Mouse (Mus musculus) CD4-positive, CD25-positive, alpha-beta regulatory T cell, adult 9 weeks (primary cell): ENCODE measurements around the gene Atp5s. TPM values are rescaled to one million over a fixed set of nuclear protein-coding genes. Genes with fewer than 3 reads are reported as not detected.

Experiments used
- polyA plus RNA-seq: library from polyadenylated mRNA; unstranded; fragments of 100-300 nt; shearing (Covaris generic); gene quantifications from one replicate; pipeline ENCODE4 v1.2.1, GENCODE M21; 2017

Atp5s gene
- polyA plus RNA-seq = 26.2 TPM

DNA sequence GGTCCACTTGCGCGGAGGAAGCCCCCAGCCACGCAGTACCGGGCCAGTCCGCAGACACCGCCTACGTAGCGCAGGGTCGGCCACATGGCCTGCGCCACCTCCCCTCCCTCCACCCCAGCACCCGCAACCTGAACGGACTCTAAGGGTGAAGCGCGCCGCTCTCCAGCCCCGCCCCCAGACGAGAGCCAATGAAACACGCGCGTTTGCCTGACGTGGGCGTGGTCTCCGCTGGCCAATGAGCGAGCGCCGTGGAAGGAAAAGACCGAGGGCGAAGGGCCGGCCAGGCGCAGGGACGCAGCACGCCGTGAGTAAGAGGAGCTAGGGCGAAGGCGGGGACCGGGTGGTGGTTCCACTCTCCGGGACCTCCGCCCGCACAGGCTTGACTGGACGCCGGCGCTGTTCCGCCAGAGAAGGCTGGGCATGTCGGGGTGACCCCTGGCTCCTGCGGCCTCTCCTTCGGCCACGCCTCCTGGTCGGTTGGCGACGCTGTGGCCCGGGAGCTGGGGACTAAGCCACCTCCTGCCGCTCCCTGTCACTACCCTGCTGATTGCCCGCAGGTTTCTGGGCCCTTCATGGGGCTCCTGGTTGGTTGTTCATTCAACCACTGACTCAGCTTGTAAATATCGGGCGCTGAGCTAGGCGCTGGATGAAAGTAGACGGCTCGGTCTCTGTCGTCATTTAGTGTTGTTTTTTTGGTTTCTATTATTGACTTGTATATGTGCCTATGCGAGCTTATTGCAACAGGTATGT lies at the start of gene Atp5s, which contains the start of gene L2hgdh:
Atp5s (plus strand) TSS at position 240 of the 750 bp plus-strand sequence.
L2hgdh (minus strand) TSS at position 163 of the 750 bp plus-strand sequence.

DNA sequence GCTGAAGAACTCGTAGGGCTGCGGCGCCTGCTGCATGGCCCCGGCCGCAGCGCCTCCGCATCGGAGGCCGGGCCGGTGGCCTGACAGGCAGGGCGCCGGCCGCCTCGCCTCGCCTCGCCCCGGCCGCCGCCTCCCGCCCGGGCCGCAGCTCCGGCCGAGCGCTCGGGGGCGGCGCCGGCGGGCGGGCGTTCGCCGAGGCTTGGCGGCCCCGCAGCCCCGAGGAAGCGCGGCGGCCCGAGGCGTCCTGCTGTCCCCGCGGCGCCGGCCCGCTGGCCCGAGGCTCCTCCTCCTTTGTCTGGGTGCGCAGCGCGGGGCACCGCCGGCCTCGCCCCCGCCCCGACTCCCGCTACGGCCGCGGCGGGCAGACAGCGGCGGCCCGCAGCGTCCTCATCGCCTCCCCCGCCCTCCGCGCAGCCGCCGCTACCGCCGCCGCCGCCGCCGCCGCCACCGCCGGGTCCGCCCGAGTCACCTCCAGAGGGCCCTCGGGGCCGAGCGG lies 43.1 kb upstream of the Atp5s start, which contains the start of gene Sos2:
Sos2 (minus strand) TSS at position 287 of the 496 bp plus-strand sequence.

DNA sequence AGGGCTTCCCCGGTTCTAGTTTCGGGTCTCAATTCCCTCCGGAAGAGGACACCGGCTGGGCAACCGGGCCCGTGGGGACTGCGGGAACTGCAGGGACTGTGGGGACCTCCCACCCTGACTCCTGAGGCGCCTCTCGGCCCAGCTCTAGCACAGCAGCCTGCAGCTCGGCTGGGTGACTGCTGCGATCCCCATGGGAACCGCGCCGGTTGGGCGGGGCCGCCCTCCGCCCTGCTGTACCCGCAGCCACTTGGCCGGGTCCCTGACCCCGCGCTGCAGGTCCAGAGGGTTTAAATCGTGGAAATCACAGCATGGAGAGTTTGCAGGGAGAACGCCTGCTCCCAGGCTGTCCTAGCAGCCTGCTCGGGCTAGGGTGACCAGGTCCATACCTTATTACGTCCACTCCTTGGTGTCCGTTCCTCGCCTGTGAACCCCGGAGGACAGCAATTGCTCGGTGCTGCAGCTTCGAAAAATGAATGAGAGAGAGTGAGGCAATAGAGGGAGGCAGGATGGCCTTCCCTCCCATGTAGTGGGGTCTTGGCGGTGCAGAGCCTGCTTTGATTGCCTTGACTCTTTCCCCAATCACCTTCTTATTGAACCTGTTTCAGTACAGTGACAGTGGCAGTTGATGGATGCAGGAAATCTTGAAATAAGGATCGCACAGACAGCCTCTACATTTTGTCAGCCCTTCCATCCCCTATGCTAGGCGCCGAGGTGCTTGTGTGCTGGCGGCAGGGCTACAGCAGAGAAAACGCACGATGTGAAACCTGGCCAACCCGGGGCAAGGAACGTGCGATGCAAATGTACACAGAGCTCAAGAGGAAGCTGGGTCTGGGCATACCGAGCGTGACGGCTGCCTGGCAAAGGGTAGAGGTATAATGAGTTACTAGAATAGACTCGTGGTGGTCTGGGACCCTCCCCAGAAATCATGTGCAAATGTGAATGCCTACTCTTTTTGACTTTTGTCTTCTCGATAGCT lies 66.1 kb downstream of the Atp5s start, which contains the start of gene Cdkl1:
Cdkl1 (minus strand) TSS at position 738 of the 976 bp plus-strand sequence.

Other genes with a start within 250 kb of the Atp5s start
- gene Vcpkmt, start 141.9 kb upstream of the Atp5s start, polyA plus RNA-seq = 3.6 TPM
- gene Sos2, start 43.1 kb upstream of the Atp5s start, polyA plus RNA-seq = 6.3 TPM
- 7.1 TPM for gene L2hgdh, start 77 bp upstream of the Atp5s start, polyA plus RNA-seq
- gene Cdkl1, start 66.3 kb downstream of the Atp5s start, polyA plus RNA-seq = not detected
- 0.26 TPM for gene Atl1, start 167.7 kb downstream of the Atp5s start, polyA plus RNA-seq
- 2.0 TPM for gene Map4k5, start 168.2 kb downstream of the Atp5s start, polyA plus RNA-seq